Mouse (Mus musculus) testis, adult 2 months (tissue): ENCODE results near the gene Gltpd2.

Source experiments
- CTCF ChIP-seq: fragments of 200-500 bp; IDR thresholded peaks from 2 replicates; pipeline ENCODE4 v1.5.1; 2012; ENCODE audit warnings: low read depth, mild to moderate bottlenecking, inconsistent platforms, low read length, moderate library complexity; ENCODE audit not compliant: control insufficient read depth, insufficient read depth, insufficient replicate concordance
- POLR2A ChIP-seq: fragments of 200-500 bp; IDR thresholded peaks from 2 replicates; pipeline ENCODE4 v1.6.1; 2012; ENCODE audit warnings: low read depth, mild to moderate bottlenecking, inconsistent platforms, low read length, moderate library complexity; ENCODE audit not compliant: control insufficient read depth

GRCm38 (mm10) chr11:70528610-70529009 lies 9.6 kb downstream of the Gltpd2 start:
- TF ChIP-seq CTCF: no peak
- TF ChIP-seq POLR2A: no peak
